Mouse (Mus musculus): Measurements from ENCODE around the gene Coq5. TPM values are rescaled to one million over a fixed set of nuclear protein-coding genes. Genes with fewer than 3 reads are reported as not detected.

Coq5 gene
- total and polyA plus RNA-seq, 3 experiments, result 40.5 to 43.3 TPM; not detected in 1

- H3K27ac ChIP-seq (ENCODE audit: control insufficient read depth, low read depth, low read length), result peak overlapping the region; percentile 97
- no peaks in the 10 kb centered on the region for H3K79me2 ChIP-seq (ENCODE audit: control insufficient read depth, insufficient read depth, low read length, poor library complexity)
- peak overlapping the region; percentile 28 to 40 for H3K4me3 ChIP-seq (ENCODE audit: control insufficient read depth in 1 of 2, insufficient read depth in 1 of 2, low read depth in 2 of 2, low read length in 2 of 2)
- no peak for TF ChIP-seq USF1 (IDR thresholded peaks at IDR 0.05; ENCODE audit: low read depth, low read length)
- no peak for TF ChIP-seq RCOR1 (IDR thresholded peaks at IDR 0.05; ENCODE audit: low read depth, low read length)
- TF ChIP-seq GATA1 (IDR thresholded peaks at IDR 0.05; ENCODE audit: low read depth, low read length), result peak; percentile 60; the same call in 1 of the 2 replicates
- TF ChIP-seq JUND (IDR thresholded peaks at IDR 0.05; ENCODE audit: low read depth, low read length), result no peak
- no peak for TF ChIP-seq CHD1 (IDR thresholded peaks at IDR 0.05; ENCODE audit: low read depth, low read length)
- TF ChIP-seq EP300 (IDR thresholded peaks at IDR 0.05; ENCODE audit: low read depth in 1 of 2, low read length in 2 of 2), result peak in 1 of 2 experiments; percentile 7; a peak in 1 of 4 replicates
- TF ChIP-seq POLR2A (IDR thresholded peaks at IDR 0.05; ENCODE audit: control insufficient read depth in 1 of 2, insufficient read depth in 1 of 2, low read depth in 1 of 2, low read length in 2 of 2, poor library complexity in 1 of 2), result no peak
- TF ChIP-seq TBP (IDR thresholded peaks at IDR 0.05; ENCODE audit: low read depth, low read length), result peak; percentile 10
- peaks cover 6 to 30% of the 10 kb centered on the region in 2 experiments for H3K4me1 ChIP-seq (ENCODE audit: control insufficient read depth in 1 of 2, insufficient read depth in 2 of 2, low read length in 2 of 2)
- no peak for DNase-seq (ENCODE audit: low read depth, low spot score)
- peaks cover 0 to 26% of the 10 kb centered on the region in 2 experiments; a peak in 2 of 4 replicates for H3K36me3 ChIP-seq (ENCODE audit: control insufficient read depth in 1 of 2, insufficient read depth in 2 of 2, low read length in 2 of 2)
- H3K27me3 ChIP-seq (ENCODE audit: control insufficient read depth in 1 of 2, insufficient read depth in 2 of 2, low read length in 2 of 2), result no peaks in the 10 kb centered on the region
- H3K9me3 ChIP-seq (replicated peaks; ENCODE audit: insufficient read depth, low read length), result no peaks in the 10 kb centered on the region
- H3K9ac ChIP-seq (ENCODE audit: control insufficient read depth, low read depth, low read length, poor library complexity, severe bottlenecking), result peak overlapping the region; percentile 65
These were observed 32.9 kb downstream of the Coq5 start for GRCm38 (mm10) chr5:115312354-115312753.

GRCm38 (mm10) chr5:115312816-115313667, 33.6 kb downstream of the Coq5 start:
- peaks cover 0 to 29% of the 10 kb centered on the region in 2 experiments; a peak in 2 of 4 replicates for H3K36me3 ChIP-seq (ENCODE audit: control insufficient read depth in 1 of 2, insufficient read depth in 2 of 2, low read length in 2 of 2)
- peaks cover 6 to 36% of the 10 kb centered on the region in 2 experiments for H3K4me1 ChIP-seq (ENCODE audit: control insufficient read depth in 1 of 2, insufficient read depth in 2 of 2, low read length in 2 of 2)
- peak; percentile 99 for DNase-seq (ENCODE audit: low read depth, low spot score)
- no peaks in the 10 kb centered on the region for H3K27me3 ChIP-seq (ENCODE audit: control insufficient read depth in 1 of 2, insufficient read depth in 2 of 2, low read length in 2 of 2)
- H3K27ac ChIP-seq (ENCODE audit: control insufficient read depth, low read depth, low read length), result peak overlapping the region; percentile 97
- peak overlapping the region; percentile 42 to 43 for H3K4me3 ChIP-seq (ENCODE audit: control insufficient read depth in 1 of 2, insufficient read depth in 1 of 2, low read depth in 2 of 2, low read length in 2 of 2)
- H3K9ac ChIP-seq (ENCODE audit: control insufficient read depth, low read depth, low read length, poor library complexity, severe bottlenecking), result peak overlapping the region; percentile 65
- H3K79me2 ChIP-seq (ENCODE audit: control insufficient read depth, insufficient read depth, low read length, poor library complexity), result no peaks in the 10 kb centered on the region
- H3K9me3 ChIP-seq (replicated peaks; ENCODE audit: insufficient read depth, low read length), result no peaks in the 10 kb centered on the region
- no peak for TF ChIP-seq TAL1 (IDR thresholded peaks at IDR 0.05; ENCODE audit: low read length)
- TF ChIP-seq RAD21 (IDR thresholded peaks at IDR 0.05; ENCODE audit: low read depth, low read length), result no peak
- peak; percentile 23; the same call in 1 of the 2 replicates for TF ChIP-seq ZMIZ1 (IDR thresholded peaks at IDR 0.05; ENCODE audit: low read depth, low read length)
- TF ChIP-seq GATA1 (IDR thresholded peaks at IDR 0.05; ENCODE audit: low read depth, low read length), result peak; percentile 82
- TF ChIP-seq MYB (IDR thresholded peaks at IDR 0.05; ENCODE audit: low read depth, low read length), result peak; percentile 10; the same call in 1 of the 2 replicates
- no peak for TF ChIP-seq ZC3H11A (IDR thresholded peaks at IDR 0.05; ENCODE audit: low read depth, low read length)
- TF ChIP-seq TBP (IDR thresholded peaks at IDR 0.05; ENCODE audit: low read depth, low read length), result peak; percentile 70
- peak; percentile 68 for TF ChIP-seq POLR2AphosphoS2 (IDR thresholded peaks at IDR 0.05; ENCODE audit: low read length)
- TF ChIP-seq CHD2 (IDR thresholded peaks at IDR 0.05; ENCODE audit: low read length), result no peak; the same call in 1 of the 2 replicates
- TF ChIP-seq MAZ (IDR thresholded peaks at IDR 0.05; ENCODE audit: low read depth, low read length), result peak; percentile 84
- no peak for TF ChIP-seq SMC3 (IDR thresholded peaks at IDR 0.05; ENCODE audit: low read depth, low read length)
- no peak for TF ChIP-seq CTCF (IDR thresholded peaks at IDR 0.05 in 2 of 3, conservative IDR thresholded peaks at IDR 0.05 in 1 of 3; ENCODE audit: control insufficient read depth in 1 of 3, insufficient read depth in 1 of 3, low read depth in 2 of 3, low read length in 3 of 3, poor library complexity in 1 of 3, severe bottlenecking in 1 of 3)
- no peak for TF ChIP-seq BHLHE40 (IDR thresholded peaks at IDR 0.05; ENCODE audit: borderline replicate concordance, low read depth, low read length)
- peak; percentile 34 to 62; a peak in 2 of 4 replicates for TF ChIP-seq POLR2A (IDR thresholded peaks at IDR 0.05; ENCODE audit: control insufficient read depth in 1 of 2, insufficient read depth in 1 of 2, low read depth in 1 of 2, low read length in 2 of 2, poor library complexity in 1 of 2)
- peak; percentile 11 for TF ChIP-seq MYC (IDR thresholded peaks at IDR 0.05; ENCODE audit: low read depth, low read length)
- peak; percentile 88 for TF ChIP-seq GABPA (IDR thresholded peaks at IDR 0.05; ENCODE audit: low read depth, low read length)
- TF ChIP-seq SIN3A (IDR thresholded peaks at IDR 0.05; ENCODE audit: low read length), result peak; percentile 76
- TF ChIP-seq MAX (IDR thresholded peaks at IDR 0.05; ENCODE audit: low read length), result peak; percentile 73
- TF ChIP-seq USF1 (IDR thresholded peaks at IDR 0.05; ENCODE audit: low read depth, low read length), result no peak
- no peak for TF ChIP-seq NRF1 (IDR thresholded peaks at IDR 0.05; ENCODE audit: insufficient read depth, low read depth, low read length, poor library complexity, severe bottlenecking)
- TF ChIP-seq KAT2A (conservative IDR thresholded peaks at IDR 0.05; ENCODE audit: low read depth, low read length), result 0 out of 2 replicates have a peak, but pooled peaks have one; percentile 18
- TF ChIP-seq UBTF (IDR thresholded peaks at IDR 0.05; ENCODE audit: borderline replicate concordance, insufficient read depth, low read depth, low read length), result no peak
- TF ChIP-seq CHD1 (IDR thresholded peaks at IDR 0.05; ENCODE audit: low read depth, low read length), result peak; percentile 91
- peak; percentile 50; the same call in 1 of the 2 replicates for TF ChIP-seq ELF1 (IDR thresholded peaks at IDR 0.05; ENCODE audit: low read depth, low read length)
- TF ChIP-seq EP300 (IDR thresholded peaks at IDR 0.05; ENCODE audit: low read depth in 1 of 2, low read length in 2 of 2), result peak; percentile 76 to 79
- TF ChIP-seq ZNF384 (IDR thresholded peaks at IDR 0.05; ENCODE audit: low read depth, low read length), result peak; percentile 5; the same call in 1 of the 2 replicates
- TF ChIP-seq JUND (IDR thresholded peaks at IDR 0.05; ENCODE audit: low read depth, low read length), result no peak

All from MEL (cell line).